Mouse (Mus musculus) heart, embryonic 11.5 days (tissue): Measurements from ENCODE around the gene Zfp607a. TPM values are rescaled to one million over a fixed set of nuclear protein-coding genes. Genes with fewer than 3 reads are reported as not detected.
"Not testable (repeated sequence)": the region's sequence is repeated elsewhere in the genome, so short reads cannot be mapped to it uniquely, and the experiment has no call there.

Source experiments
- ATAC-seq: fragments of 200-750 bp; cut with Nextera tagmentation; replicated peaks from 2 replicates; pipeline ENCODE4 v1.8.0; 2017; ENCODE audit warnings: moderate library complexity; ENCODE audit not compliant: insufficient number of reproducible peaks, low FRiP score, low TSS enrichment
- H3K27ac ChIP-seq: fragments of 300-500 bp; sonication (generic); 2 replicates; pipeline ENCODE4 v1.5.1; 2014; ENCODE audit warnings: mild to moderate bottlenecking, low read depth, low read length
- H3K27me3 ChIP-seq: fragments of 300-500 bp; sonication (generic); 2 replicates; pipeline ENCODE4 v1.6.1; 2014; ENCODE audit warnings: mild to moderate bottlenecking, low read length, mixed read lengths; ENCODE audit not compliant: control insufficient read depth, insufficient read depth
- H3K36me3 ChIP-seq: fragments of 300-500 bp; sonication (generic); 2 replicates; pipeline ENCODE4 v1.6.1; 2014; ENCODE audit warnings: mild to moderate bottlenecking, low read length, moderate library complexity, mixed read lengths; ENCODE audit not compliant: control insufficient read depth, insufficient read depth
- H3K4me1 ChIP-seq: fragments of 300-500 bp; sonication (generic); 2 replicates; pipeline ENCODE4 v1.6.1; 2014; ENCODE audit warnings: low read length; ENCODE audit not compliant: control insufficient read depth, insufficient read depth
- H3K4me2 ChIP-seq: fragments of 300-500 bp; sonication (generic); 2 replicates; pipeline ENCODE4 v1.6.1; 2014; ENCODE audit warnings: mild to moderate bottlenecking, moderate library complexity
- H3K4me3 ChIP-seq: fragments of 300-500 bp; sonication (generic); 2 replicates; pipeline ENCODE4 v1.5.1; 2014; ENCODE audit warnings: low read depth, low read length
- H3K9ac ChIP-seq: fragments of 300-500 bp; sonication (generic); 2 replicates; pipeline ENCODE4 v1.6.1; 2014; ENCODE audit warnings: mild to moderate bottlenecking, low read depth, low read length, moderate library complexity
- H3K9me3 ChIP-seq: fragments of 300-500 bp; sonication (generic); replicated peaks from 2 replicates; pipeline ENCODE4 v1.6.1; 2016; ENCODE audit warnings: low read length; ENCODE audit not compliant: control insufficient read depth
- WGBS: fragments of 180-500 bp; shearing (Covaris S2); extraction: QIAGEN DNeasy Blood & Tissue Kit; methylation state at CpG from one replicate; pipeline ENCODE4 v1.1.7; 2014; ENCODE audit not compliant: insufficient replicate concordance; 5-methylcytosine and 5-hydroxymethylcytosine counted together
- polyA plus RNA-seq: library from polyadenylated mRNA; unstranded; fragments of >200 nt; fragmentation: Nextera tagmentation; extraction: Ambion mirVana; gene quantifications from 2 replicates; pipeline ENCODE4 v1.2.1, GENCODE M21; 2014

Gene Zfp607a
- polyA plus RNA-seq, 1 experiment from 2014 or later: 3.7 TPM

DNA sequence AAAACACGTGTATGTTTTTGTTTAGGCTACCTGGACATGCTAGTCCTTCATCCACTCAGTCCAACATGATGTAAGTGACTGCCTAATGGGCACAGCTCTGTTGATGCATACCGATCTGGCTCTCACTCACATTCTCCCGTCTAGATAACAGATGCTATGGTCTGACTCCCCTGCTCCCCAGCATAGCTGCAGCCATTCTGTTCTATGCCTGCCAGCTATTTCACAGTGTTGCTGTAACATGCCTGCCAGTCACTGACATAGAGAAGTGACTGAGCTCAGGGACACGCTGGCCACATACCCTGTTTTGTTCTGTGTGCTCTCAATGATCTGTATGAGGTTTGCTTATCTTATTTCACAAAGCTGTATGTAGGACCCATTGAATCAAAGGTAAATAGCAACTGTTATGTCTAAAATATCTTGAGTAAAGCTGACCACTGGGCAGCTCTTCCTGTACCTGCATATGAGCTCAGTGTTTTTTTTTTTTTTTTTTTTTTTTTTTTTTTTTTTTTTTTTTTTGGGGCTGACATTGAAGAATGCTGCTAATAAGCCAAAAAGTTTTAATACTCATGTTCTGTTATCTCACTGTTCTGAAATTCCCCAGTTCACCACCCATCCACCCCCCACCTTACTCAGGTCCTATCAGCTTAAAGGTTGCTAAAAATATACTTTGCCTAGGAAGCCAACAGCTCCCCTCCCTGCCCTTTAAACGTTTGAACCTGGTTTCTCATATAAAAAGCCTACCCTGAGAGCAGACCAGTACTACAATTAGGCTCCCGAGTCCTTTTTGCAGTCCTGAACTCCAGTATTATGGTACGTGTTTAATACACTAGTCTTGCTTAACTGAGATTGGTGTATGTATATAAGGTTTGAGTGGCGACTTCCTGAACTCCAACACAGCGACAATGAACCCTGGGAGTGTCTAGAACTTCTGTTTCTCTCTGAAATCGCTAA lies 2.2 kb downstream of the Zfp607a start:
- H3K27me3 ChIP-seq: no peaks in the 10 kb centered on the region
- H3K9me3 ChIP-seq: no peaks in the 10 kb centered on the region
- peak overlapping the region; percentile 63 for H3K4me3 ChIP-seq
- peak overlapping the region; percentile 85 for H3K27ac ChIP-seq
- peak; percentile 17; the same call in 1 of the 2 replicates for ATAC-seq
- H3K9ac ChIP-seq: peak overlapping the region; percentile 81
- H3K36me3 ChIP-seq: no peaks in the 10 kb centered on the region
- H3K4me2 ChIP-seq: peak overlapping the region; percentile 85
- 16% methylated on average over 10 of the region's 10 CpGs for WGBS
- H3K4me1 ChIP-seq: no peaks in the 10 kb centered on the region

DNA sequence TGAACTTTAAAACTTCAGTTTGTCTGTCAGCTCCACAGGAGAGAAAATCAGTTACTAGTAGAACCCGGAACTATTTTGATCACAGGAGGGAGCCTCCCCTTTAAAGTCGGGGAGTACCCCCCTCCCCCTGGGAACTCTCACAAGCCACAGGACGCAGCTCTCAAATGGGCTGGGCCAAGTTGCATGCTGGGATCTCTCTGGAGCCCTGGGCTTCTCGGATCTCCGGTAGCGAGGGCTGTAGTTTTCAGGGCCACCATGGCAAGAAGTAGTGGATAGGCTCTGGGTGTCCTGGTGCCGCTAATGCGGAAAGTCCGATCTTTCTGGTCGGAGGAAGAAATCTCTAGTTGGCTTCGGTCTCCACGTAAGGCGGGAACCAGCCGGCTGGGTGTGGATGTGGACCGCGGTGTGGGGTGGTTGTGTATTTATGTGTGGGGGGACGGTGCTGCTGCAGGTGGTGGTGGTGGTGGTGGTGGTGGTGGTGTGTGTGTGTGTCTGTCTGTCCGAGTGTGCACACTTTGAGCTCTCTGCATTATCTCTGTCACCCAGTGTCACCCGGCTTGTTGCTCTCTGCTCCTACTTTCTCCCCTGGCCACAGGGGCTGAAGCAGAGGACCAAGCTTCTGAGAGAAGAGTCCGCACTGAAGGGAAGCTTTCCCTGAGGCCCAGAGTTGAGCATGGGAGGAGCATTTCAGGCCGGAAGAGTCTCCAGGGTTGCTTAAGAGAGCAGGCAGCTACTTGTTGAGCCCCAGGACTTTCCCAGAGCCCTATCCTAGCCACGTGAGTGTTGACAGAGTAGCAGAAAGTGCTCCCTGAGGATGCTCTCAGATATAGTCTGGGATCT lies 3.3 kb downstream of the Zfp607a start:
- H3K4me1 ChIP-seq: no peaks in the 10 kb centered on the region
- peak overlapping the region; percentile 85 for H3K4me2 ChIP-seq
- 0% methylated on average over 22 of the region's 22 CpGs for WGBS
- peak; percentile 86 for ATAC-seq
- H3K27me3 ChIP-seq: no peaks in the 10 kb centered on the region
- no peaks in the 10 kb centered on the region for H3K9me3 ChIP-seq
- H3K36me3 ChIP-seq: no peaks in the 10 kb centered on the region
- H3K9ac ChIP-seq: peak overlapping the region; percentile 81
- peak overlapping the region; percentile 85 for H3K27ac ChIP-seq
- peak overlapping the region; percentile 63 for H3K4me3 ChIP-seq

GRCm38 (mm10) chr7:27862578-27862977 lies 5.3 kb downstream of the Zfp607a start:
- H3K27me3 ChIP-seq, H3K27ac ChIP-seq, ATAC-seq, H3K4me2 ChIP-seq, H3K9ac ChIP-seq, H3K4me3 ChIP-seq, H3K4me1 ChIP-seq, H3K9me3 ChIP-seq, H3K36me3 ChIP-seq: not testable (repeated sequence)
- WGBS: 76% methylated on average over 5 of the region's 5 CpGs

DNA sequence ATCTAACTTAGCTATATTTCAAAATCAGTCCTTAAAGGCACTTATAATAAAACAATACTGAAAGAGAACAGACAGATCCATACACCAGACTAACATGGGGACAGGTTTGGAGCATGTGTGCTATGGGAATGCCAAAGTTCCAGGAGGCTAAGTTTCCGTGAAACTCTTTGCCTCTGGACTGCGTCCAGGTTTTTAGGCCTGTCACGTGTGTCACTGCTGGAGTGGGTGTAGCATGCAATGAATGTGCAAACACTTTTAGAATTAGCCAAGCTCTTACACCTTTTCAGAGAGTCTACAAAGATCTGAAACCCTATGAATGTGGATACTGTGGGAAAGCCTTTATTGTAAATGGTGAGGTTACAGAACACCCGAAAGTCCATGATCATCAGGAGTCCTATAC lies 24.4 kb downstream of the Zfp607a start:
- Histone ChIP-seq H3K36me3 (peaks cover 17% of the 10 kb centered on the region), H3K27ac (no peak overlapping the region), H3K4me2 (no peak overlapping the region), H3K4me3 (no peak overlapping the region), H3K27me3 (no peaks in the 10 kb centered on the region), H3K4me1 (no peaks in the 10 kb centered on the region), H3K9me3 (no peaks in the 10 kb centered on the region), H3K9ac (no peak overlapping the region)
- ATAC-seq: no peak
- WGBS: 88% methylated on average over 4 of the region's 4 CpGs

- 81% methylated on average over 4 of the region's 4 CpGs for WGBS
- no peak overlapping the region for H3K4me2 ChIP-seq
- 0 out of 2 replicates have a peak, but pooled peaks cover 2% of the 10 kb centered on the region for H3K36me3 ChIP-seq
- no peaks in the 10 kb centered on the region for H3K27me3 ChIP-seq
- no peak overlapping the region for H3K27ac ChIP-seq
- H3K9ac ChIP-seq: no peak overlapping the region
- H3K4me3 ChIP-seq: no peak overlapping the region
- ATAC-seq: no peak
- no peaks in the 10 kb centered on the region for H3K4me1 ChIP-seq
- H3K9me3 ChIP-seq: peaks cover 6% of the 10 kb centered on the region; the same call in 1 of the 2 replicates
These were observed 43.3 kb downstream of the Zfp607a start for GRCm38 (mm10) chr7:27900601-27901000.

GRCm38 (mm10) chr7:27905061-27905848 lies 47.9 kb downstream of the Zfp607a start:
- WGBS: 63% methylated on average over 11 of the region's 11 CpGs
- H3K9ac ChIP-seq: no peak overlapping the region
- no peaks in the 10 kb centered on the region for H3K4me1 ChIP-seq
- H3K27me3 ChIP-seq: no peaks in the 10 kb centered on the region
- ATAC-seq: no peak
- H3K36me3 ChIP-seq: peaks cover 5% of the 10 kb centered on the region; the same call in 1 of the 2 replicates
- H3K9me3 ChIP-seq: peaks cover 6% of the 10 kb centered on the region; the same call in 1 of the 2 replicates
- H3K4me3 ChIP-seq: no peak overlapping the region
- H3K27ac ChIP-seq: no peak overlapping the region
- H3K4me2 ChIP-seq: no peak overlapping the region

GRCm38 (mm10) chr7:27910952-27911351 lies 53.6 kb downstream of the Zfp607a start:
- H3K4me2 ChIP-seq, H3K9ac ChIP-seq, H3K27me3 ChIP-seq, H3K9me3 ChIP-seq, ATAC-seq, H3K4me3 ChIP-seq, H3K4me1 ChIP-seq, H3K27ac ChIP-seq: not testable (repeated sequence)
- WGBS: 83% methylated on average over 3 of the region's 4 CpGs
- H3K36me3 ChIP-seq: peaks cover 13% of the 10 kb centered on the region

- WGBS: 38% methylated on average over 4 of the region's 4 CpGs
- not testable (repeated sequence) for H3K4me1 ChIP-seq, H3K9me3 ChIP-seq, H3K9ac ChIP-seq, H3K4me2 ChIP-seq, H3K27me3 ChIP-seq, H3K27ac ChIP-seq, H3K36me3 ChIP-seq, H3K4me3 ChIP-seq, ATAC-seq
These were observed 69.7 kb downstream of the Zfp607a start for GRCm38 (mm10) chr7:27927041-27927440.
